Mouse (Mus musculus): ENCODE measurements around the gene Gm49416. TPM values are rescaled to one million over a fixed set of nuclear protein-coding genes. Genes with fewer than 3 reads are reported as not detected.
A peak's percentile ranks its signal among the peaks of the same experiment; 100 is the strongest.
"Not testable (repeated sequence)": the region's sequence is repeated elsewhere in the genome, so short reads cannot be mapped to it uniquely, and the experiment has no call there.

Gm49416 gene
- polyA plus RNA-seq, 1 experiment: 0.61 TPM

DNA sequence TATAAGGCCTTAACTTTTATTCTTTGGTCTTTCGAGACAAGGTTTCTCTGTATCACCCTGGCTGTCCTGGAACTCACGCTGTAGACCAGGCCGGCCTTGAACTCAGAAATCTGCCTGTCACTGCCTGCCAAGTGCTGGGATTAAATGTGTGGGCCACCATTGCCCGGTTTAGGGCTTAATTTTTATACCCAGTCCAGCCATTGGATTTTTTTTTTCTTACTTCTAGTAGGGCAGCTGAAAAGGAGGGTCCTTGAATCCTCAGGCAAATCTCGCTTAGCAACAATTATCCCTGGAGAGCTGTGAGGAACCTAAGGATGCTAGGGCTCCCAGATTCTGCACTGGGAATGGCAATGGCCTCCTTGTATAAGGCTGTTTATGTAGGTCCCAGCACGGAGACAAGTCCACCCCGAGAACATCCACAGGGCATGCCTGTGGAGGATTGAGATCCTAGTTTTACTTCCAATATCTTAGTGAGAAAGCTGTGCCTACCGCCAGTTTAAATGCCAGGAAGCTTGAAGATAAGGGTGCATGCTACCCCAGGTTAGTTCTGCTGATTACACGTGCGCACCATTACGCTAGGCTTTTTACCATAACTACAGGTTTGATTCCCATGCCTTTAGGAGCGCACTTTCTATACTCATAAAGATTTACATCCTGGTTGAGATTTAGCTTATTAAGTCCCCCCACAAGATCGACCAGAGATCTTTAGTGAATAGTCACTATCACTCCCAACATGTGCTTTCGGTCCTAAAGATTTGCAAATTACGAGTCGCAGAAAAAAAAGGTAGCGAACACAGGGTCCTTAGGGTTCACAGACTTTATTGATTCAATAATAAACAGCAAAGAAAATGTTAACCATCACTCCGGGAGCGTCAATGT lies 902 bp upstream of the Gm49416 start:
- Histone ChIP-seq H3K36me3 (ENCODE audit: control insufficient read depth, insufficient read depth) (peaks cover 28% of the 10 kb centered on the region), H3K79me2 (ENCODE audit: control insufficient read depth, insufficient read depth) (peaks cover 45% of the 10 kb centered on the region), H3ac (ENCODE audit: control insufficient read depth, insufficient read length, low read depth) (peak overlapping the region; percentile 80), H3K79me3 (ENCODE audit: low read depth) (peaks cover 16% of the 10 kb centered on the region), H3K4me3 (ENCODE audit: insufficient read depth, poor library complexity, severe bottlenecking) (peak overlapping the region; percentile 76), H3K27me3 (ENCODE audit: control insufficient read depth, insufficient read depth, insufficient read length) (no peaks in the 10 kb centered on the region)
- TF ChIP-seq MAX (IDR thresholded peaks at IDR 0.05): peak; percentile 40
- no peak for TF ChIP-seq CEBPB (IDR thresholded peaks at IDR 0.05; ENCODE audit: low read depth)
- TF ChIP-seq MYOG (IDR thresholded peaks at IDR 0.05; ENCODE audit: control insufficient read depth, extremely low read depth, insufficient read length): no peak

DNA sequence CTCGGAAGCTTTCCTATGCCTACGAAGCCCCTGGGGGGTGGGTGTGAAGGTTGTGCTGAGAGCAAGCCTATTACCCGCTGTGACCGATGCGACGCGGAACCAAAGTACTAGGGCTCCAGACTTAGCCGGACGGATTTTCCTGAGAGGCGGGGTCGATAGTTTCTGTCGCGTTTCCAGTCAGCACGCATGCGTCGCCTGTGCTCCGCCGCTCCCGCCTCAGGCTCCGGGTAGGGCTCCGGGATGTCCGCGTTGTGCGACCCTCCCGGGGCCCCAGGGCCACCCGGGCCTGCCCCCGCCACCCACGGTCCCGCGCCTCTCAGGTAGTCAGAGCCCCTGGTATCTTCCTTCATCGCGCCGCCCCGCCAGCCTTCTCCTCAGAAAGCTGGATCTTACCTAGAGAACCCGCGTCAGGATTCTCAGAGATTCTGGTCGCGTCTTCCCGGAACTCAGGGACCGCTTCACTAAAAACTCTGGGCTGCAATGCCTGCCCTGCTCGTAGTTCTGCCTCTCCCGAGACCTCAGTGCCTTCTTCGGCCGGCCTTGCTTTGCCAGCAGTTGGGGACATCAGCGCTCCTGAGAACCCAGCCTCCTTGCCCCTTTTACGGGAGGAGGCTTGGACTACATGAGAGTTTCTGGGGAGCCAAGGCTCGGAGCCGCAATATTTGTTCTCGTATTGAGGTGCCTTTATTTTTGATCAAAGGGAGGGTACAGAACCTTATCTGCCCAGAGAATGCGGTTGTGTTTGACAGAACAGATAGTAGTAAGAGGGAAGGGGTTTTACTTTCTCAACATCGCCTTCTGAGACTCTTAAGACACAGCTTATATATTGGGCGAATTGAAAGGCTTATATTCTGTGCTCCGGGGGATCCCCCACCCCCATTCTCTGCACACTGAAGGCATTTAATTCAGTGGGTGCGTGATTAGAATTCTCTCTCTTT lies 4.4 kb downstream of the Gm49416 start, which contains the start of gene Ints5:
Gene Ints5, plus strand, starts transcription at position 177 of the 938 bp plus-strand sequence.
- H3K27me3 ChIP-seq (ENCODE audit: control insufficient read depth, insufficient read depth, insufficient read length): no peaks in the 10 kb centered on the region
- peaks cover 84% of the 10 kb centered on the region for H3K79me2 ChIP-seq (ENCODE audit: control insufficient read depth, insufficient read depth)
- TF ChIP-seq MAX (IDR thresholded peaks at IDR 0.05) (peak; percentile 82), MYOD1 (IDR thresholded peaks at IDR 0.05; ENCODE audit: control insufficient read depth, insufficient read length, low read depth) (no peak)
- peaks cover 55% of the 10 kb centered on the region for H3K36me3 ChIP-seq (ENCODE audit: control insufficient read depth, insufficient read depth)
- H3K79me3 ChIP-seq (ENCODE audit: low read depth): peaks cover 51% of the 10 kb centered on the region
- H3ac ChIP-seq (ENCODE audit: control insufficient read depth, insufficient read length, low read depth): peak within 1 kb of the TSS; percentile 99
- peak within 1 kb of the TSS; percentile 94 for H3K4me3 ChIP-seq (ENCODE audit: insufficient read depth, poor library complexity, severe bottlenecking)

DNA sequence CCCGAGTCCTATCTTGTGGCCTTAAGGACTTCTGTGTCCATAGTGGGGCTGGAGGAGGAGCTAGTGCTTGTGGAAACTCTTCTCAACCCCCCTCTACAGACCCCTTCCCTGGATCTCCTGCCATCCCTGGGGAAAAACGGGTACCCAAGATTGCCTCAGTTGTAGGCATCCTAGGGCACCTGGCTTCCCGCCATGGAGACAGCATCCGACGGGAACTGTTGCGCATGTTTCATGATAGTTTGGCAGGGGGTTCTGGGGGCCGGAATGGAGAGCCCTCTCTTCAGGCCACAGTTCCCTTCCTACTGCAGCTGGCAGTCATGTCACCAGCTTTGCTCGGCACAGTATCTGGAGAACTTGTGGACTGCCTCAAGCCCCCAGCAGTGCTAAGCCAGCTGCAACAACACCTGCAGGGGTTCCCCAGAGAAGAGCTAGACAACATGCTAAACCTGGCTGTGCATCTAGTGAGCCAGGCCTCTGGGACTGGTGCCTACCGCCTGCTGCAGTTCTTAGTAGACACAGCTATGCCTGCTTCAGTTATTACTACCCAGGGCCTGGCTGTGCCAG lies 6.8 kb downstream of the Gm49416 start:
- Histone ChIP-seq H3K27me3 (ENCODE audit: control insufficient read depth, insufficient read depth, insufficient read length) (no peaks in the 10 kb centered on the region), H3K79me3 (ENCODE audit: low read depth) (peaks cover 58% of the 10 kb centered on the region), H3K79me2 (ENCODE audit: control insufficient read depth, insufficient read depth) (peaks cover 85% of the 10 kb centered on the region), H3K36me3 (ENCODE audit: control insufficient read depth, insufficient read depth) (peaks cover 52% of the 10 kb centered on the region), H3K4me3 (ENCODE audit: insufficient read depth, poor library complexity, severe bottlenecking) (no peak overlapping the region), H3ac (ENCODE audit: control insufficient read depth, insufficient read length, low read depth) (no peak overlapping the region)
- TF ChIP-seq MYOD1 (IDR thresholded peaks at IDR 0.05; ENCODE audit: control insufficient read depth, insufficient read length, low read depth): no peak
- no peak for TF ChIP-seq CEBPB (IDR thresholded peaks at IDR 0.05; ENCODE audit: low read depth)
- TF ChIP-seq CTCF (IDR thresholded peaks at IDR 0.05; ENCODE audit: control insufficient read depth, insufficient read depth, insufficient read length): no peak
- no peak for TF ChIP-seq MYOG (IDR thresholded peaks at IDR 0.05; ENCODE audit: control insufficient read depth, extremely low read depth, insufficient read length)
- no peak for TF ChIP-seq USF1 (IDR thresholded peaks at IDR 0.05; ENCODE audit: low read depth)
- TF ChIP-seq MAX (IDR thresholded peaks at IDR 0.05): no peak
- no peak for TF ChIP-seq FOSL1 (IDR thresholded peaks at IDR 0.05; ENCODE audit: insufficient read depth, low read length, poor library complexity, severe bottlenecking)

DNA sequence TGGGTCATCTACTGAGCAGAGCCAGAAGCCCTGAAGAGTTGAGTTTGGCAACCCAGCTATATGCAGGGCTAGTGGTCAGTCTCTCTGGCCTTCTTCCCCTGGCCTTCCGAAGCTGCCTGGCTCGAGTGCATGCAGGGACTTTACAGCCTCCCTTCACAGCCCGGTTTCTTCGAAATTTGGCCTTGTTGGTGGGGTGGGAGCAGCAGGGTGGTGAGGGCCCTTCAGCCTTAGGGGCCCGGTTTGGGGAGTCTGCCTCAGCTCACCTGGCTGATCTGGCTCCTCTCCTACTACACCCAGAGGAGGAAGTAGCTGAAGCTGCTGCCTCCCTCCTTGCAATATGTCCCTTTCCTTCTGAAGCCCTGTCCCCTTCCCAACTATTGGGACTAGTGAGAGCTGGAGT lies 7.5 kb downstream of the Gm49416 start:
- Histone ChIP-seq H3K36me3 (ENCODE audit: control insufficient read depth, insufficient read depth) (peaks cover 51% of the 10 kb centered on the region), H3K79me3 (ENCODE audit: low read depth) (peaks cover 64% of the 10 kb centered on the region)

DNA sequence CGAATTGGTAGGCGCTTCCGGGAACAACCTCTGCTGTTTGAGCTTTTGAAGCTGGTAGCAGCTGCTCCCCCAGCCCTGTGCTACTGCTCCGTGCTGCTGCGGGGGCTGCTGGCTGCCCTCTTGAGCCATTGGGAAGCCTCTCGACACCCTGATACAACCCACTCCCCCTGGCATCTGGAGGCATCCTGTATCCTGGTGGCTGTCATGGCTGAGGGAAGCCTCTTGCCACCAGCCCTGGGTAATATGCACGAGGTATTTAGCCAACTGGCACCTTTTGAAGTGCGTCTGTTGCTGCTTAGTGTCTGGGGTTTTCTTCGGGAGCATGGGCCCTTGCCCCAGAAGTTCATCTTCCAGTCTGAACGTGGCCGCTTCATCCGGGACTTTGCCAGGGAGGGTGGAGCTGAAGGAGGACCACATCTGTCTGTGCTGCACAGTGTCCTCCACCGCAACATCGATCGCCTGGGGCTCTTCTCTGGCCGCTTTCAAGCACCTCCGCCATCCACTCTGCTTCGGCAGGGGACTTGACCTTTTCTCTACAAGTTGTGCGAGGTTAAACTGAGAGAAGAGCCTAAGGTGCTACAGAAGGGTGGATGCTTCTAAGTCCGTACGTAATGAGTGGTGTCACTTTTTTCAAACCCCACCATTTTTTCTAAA lies 8.6 kb downstream of the Gm49416 start:
- peak overlapping the region; percentile 44 for H3ac ChIP-seq (ENCODE audit: control insufficient read depth, insufficient read length, low read depth)
- H3K36me3 ChIP-seq (ENCODE audit: control insufficient read depth, insufficient read depth): peaks cover 49% of the 10 kb centered on the region
- H3K79me3 ChIP-seq (ENCODE audit: low read depth): peaks cover 73% of the 10 kb centered on the region
- peak overlapping the region; percentile 100 for H3K4me3 ChIP-seq (ENCODE audit: insufficient read depth, poor library complexity, severe bottlenecking)
- not testable (repeated sequence) for H3K27me3 ChIP-seq (ENCODE audit: control insufficient read depth, insufficient read depth, insufficient read length)
- H3K79me2 ChIP-seq (ENCODE audit: control insufficient read depth, insufficient read depth): peaks cover 93% of the 10 kb centered on the region

More for the DNA sequence above, 7.5 kb downstream of the Gm49416 start:
- not testable (repeated sequence) for H3K4me3 ChIP-seq (ENCODE audit: insufficient read depth, poor library complexity, severe bottlenecking); H3K27me3 ChIP-seq (ENCODE audit: control insufficient read depth, insufficient read depth, insufficient read length)
- peaks cover 85% of the 10 kb centered on the region for H3K79me2 ChIP-seq (ENCODE audit: control insufficient read depth, insufficient read depth)
- peak overlapping the region; percentile 1 for H3ac ChIP-seq (ENCODE audit: control insufficient read depth, insufficient read length, low read depth)

Measured in C2C12 (cell line).